Mouse (Mus musculus): ENCODE data around the gene Gng4.
A peak's percentile ranks its signal among the peaks of the same experiment; 100 is the strongest.

The Gng4 gene

DNA sequence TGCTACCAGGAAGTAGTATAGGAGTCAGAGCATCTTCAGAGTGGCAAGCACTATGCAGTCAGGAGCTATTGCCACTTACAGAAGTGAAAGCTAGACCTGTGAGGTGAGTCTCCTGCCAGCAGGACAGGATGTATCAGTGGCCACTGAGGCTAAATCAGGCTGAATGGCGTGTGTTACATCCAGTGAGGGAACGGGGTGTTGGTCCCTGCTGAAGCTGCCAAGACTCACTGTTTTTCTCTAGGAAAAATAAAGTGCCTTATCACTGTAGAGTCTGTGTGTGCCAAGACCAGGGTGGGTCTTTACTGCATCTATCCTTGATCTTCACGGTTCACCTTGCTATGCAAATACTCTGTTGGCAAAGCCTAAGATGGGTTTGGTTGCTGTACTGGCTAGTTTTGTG, 34.8 kb downstream of the Gng4 start:
- no peak for DNase-seq (ENCODE audit: low spot score in 2 of 2)

DNA sequence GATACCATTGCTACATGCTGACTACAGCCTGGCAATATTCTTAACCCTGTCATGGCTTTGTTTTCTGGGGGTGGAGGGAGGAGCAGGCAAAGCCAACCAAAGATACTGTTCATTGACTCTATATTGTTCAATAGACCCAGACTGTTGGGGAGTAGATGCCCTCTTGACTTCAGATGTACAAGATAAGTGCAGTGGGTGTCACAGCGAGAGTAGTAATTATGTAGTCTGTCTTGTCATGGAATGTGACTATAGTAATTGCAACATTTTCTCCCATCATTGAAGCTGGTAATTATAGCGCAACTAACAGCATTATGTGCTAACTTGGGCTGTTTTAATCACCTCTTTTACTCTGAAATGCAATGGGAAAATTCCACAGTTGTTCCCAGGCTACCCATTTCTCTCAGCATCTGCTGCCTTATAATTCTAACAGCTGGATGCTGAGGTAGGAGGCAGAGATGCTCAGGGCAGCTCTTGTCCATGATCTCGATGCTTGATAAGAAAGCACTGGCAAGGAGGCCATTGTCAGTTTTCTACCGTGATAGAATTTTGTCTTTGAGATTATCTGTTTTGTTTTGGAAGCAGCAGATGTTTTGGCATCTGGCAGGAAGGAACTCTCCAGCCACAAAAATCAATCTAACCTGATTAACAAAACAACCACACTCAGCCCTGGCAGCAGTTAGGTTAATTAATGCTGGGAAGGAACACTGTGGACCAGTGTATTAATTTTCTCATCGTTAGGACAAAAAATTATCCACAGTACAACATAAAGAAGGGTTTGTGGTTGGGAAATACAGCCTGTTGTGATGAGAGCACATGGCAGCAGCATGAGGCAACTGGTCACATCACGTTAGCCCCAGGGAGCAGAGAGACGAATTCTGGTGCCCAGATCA, 36.6 kb downstream of the Gng4 start:
- DNase-seq (ENCODE audit: low spot score in 2 of 2) = no peak

DNA sequence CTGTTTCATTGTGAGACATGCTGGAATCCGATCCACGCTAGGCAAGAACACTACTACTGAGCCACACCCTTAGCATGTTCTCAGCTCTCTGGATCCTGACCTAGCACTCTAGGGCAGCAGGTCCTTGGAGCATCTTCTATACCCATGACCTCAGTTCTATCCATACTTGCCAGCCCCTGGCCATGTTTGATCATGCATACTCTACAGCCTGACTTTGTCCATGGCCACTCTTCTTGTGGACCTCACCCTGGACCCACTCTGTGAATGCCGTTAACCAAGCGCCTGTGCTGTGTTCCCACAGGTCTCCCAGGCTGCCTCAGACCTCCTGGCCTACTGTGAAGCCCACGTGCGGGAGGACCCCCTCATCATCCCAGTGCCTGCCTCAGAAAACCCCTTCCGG, 41.1 kb downstream of the Gng4 start:
- no peak for DNase-seq (ENCODE audit: low spot score in 2 of 2)

DNA sequence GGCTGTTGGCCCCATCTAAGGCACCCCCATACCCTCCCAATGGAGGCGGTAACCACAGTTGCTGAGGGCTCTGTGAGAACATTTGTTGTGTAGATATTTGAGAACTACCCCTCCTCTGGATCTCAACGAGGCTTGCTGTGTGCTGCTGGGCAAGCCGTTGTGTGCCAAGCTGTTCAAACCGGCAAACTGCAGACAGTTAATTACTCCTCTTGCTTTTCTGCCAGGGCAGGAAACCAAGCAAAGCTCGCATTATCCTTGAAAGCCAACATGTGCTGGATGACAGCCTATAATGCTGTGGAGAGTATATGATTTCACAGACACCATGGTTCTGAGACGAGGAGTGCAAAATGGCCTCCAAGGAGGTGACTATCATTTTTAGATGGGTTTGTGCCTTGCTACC, 42.7 kb downstream of the Gng4 start:
- no peak for DNase-seq (ENCODE audit: low spot score in 2 of 2)

DNA sequence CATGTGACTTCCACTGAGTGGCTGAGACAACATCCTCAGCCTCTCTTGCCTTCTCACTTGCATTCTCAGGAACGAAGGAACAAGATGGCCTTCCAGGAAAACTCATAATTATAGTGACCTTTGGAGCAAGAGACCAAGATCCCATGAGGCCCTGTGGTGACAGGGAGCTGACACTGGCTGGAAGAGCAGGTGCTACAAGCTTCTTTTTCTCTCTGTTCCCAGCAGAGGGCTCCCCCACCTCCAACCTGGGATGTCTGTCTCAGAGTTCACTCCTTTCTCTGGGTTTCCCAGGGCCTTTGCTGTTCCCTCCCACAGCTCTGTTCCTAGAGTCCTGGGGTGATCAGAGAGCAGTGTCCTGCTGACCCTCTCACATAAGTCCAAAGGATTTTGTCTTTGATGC, 44.3 kb downstream of the Gng4 start:
- peak; percentile 15 to 16 for DNase-seq (ENCODE audit: low spot score in 2 of 2)

DNA sequence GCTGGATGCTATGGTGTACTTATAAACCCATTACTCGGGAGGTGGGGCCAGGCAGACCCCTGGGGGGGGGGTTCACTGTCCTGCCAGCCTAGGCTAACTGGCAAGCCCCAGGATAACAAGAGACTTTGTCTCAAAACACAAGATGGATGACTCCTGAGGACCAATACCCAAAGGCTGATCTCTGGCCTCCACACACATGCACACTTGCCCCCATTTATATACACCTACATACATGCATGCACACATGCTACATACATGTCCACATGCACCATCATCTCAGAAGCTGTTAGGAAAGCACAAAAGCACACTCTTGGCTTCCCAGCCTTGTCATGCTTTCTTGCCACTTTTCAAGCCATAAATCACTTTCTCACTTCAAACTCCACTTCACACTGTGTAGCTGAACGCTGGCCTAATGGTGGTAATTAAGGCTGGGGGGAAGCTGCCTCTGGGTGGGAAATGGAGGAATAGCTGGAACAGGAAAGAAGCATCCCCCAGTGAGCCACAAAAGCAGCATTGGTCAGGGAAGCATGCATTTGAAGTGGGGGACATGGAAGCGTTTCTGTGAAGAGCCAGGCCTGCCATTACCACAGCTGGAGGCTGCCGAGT, 46.7 kb downstream of the Gng4 start:
- DNase-seq (ENCODE audit: low spot score in 2 of 2) = no peak

DNA sequence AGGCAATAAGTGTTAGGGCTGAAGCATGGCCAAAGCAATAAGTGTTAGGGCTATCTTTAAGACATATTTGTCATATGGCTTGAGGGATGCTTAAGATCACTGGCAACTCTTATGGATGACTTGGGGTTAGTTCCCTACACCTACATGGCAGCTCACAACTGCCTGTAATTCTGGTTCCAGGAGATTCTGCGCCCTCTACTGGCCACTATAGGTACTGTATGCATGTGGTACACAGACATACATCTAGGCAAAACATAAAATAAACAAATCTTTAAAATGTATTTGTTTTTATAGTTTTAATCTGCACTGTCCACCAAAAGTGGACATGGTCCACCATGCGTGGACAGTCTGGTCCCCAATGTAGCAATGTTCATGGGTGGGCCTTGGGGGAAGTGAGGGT, 51.3 kb downstream of the Gng4 start:
- peak in 1 of 2 experiments; percentile 58 for DNase-seq (ENCODE audit: low spot score in 2 of 2)

DNA sequence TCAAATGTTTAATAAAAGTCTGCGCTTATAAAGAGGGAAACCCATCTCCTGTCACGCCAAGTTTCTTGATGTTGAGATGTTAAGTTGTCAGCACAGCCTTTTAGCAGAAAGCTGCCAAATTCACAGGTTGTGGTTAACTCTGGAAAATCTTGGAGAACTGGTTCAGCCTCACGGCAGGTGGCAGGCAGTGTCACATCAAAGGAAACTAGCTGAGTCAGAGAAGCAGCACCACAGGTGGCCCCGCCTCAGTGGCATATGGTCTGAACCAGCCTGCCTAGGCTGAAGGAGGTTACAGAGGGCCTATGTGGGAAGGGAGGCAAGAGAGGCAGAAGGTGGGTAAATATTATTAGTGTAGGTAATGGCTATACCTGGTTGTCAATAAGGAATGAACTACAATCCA, 61.2 kb downstream of the Gng4 start:
- DNase-seq (ENCODE audit: low spot score in 2 of 2) = peak; percentile 31 to 41

DNA sequence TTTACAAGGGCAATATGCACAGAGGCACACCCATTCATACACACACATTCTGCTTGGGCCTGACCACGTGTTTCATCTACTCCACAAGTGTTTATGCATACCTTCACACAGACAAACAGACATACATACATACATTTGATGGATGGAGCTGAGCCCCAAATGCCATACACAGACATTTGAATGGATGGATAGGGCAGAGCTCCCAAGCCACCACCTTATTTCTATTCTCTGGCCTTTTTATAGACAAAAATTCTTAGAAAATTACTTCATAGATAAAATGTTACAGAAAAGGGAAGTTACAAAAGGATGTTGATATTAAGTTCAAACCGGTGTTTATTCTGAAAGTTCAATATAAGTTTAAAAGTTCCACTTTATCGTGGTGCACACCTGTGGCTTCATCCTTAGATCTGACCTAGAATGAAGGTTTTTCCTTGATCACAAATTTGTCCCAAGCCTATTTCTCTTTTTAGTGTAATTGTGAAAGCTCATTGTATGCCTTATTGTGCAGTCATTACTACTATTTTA, 63.3 kb downstream of the Gng4 start:
- no peak for DNase-seq (ENCODE audit: low spot score in 2 of 2)

DNA sequence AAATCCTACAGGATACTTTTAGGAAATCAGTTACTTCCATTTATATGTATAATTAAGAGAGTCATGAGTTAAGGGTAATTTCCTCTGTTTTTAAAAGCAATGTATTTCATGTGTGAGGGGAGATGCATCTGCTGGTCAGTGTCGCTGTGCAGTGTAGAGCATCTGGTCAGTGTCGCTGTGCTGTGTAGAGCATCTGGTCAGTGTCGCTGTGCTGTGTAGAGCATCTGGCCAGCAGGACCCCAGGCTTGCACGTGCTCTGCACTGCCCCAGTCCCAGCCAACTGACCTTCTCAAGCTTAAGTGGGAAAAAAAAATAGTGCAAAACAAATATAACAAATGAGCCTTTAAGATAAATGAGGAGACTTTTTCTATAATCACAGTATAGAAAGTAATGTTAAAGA, 73.3 kb downstream of the Gng4 start:
- no peak for DNase-seq (ENCODE audit: low spot score in 2 of 2)

DNA sequence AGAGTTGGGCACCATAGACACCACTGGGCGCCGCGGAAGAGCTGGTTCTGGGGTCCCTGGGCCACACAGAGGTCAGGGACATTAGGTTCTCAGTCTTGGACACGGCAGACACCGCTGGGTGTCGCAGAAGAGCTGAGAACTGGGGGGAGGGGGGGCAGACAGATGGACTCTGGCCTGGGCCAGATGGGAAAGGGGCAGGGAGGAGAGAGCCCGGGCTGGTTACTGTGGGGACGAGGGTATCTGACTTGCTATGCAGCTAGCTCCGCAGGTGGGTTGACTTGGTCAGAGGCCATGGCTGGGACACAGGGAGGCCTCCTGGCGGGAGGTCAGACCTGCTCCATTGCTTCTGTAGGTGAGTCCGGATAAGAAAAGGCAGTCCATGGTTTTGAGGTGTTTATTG, 78.5 kb downstream of the Gng4 start:
- DNase-seq (ENCODE audit: low spot score in 2 of 2) = no peak

DNA sequence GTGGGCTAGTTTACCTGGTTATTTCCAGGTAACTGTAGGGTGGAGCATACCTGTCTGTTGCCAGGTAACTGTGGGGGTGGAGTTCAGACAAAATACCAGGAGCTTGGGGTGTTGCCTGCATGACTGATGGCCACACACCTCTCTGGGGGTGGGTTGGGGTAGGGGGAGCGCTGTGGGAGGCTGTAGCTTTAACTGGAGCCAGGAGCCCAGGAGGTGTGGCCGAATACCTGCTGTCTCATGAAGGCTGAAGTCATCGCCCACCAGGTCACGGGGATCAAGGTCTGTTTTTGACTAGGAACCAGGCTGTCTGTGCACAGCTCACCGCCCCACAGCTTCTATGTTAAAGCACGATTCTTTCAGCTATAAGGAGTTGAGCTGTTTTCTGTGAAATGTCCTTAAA, 79.1 kb downstream of the Gng4 start:
- no peak for DNase-seq (ENCODE audit: low spot score in 2 of 2)

DNA sequence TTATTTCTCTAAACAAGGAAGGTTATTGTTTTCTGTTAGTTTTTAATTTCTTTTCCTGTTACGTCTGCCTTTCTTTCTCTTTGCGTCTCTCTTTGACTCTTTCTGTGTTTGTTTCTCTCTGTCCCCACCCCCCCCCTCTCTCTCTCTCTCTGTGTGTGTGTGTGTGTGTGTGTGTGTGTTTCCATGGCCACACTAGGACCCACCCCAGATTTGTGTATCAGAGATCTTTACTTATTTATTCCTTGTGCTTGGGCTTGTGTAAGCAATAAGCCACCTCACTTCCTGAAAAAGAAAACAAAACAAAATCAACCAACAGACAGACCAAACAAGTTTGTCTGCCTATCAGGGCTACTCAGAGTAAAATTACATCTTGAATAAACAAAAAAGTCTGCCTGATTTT, 82.5 kb downstream of the Gng4 start:
- no peak for DNase-seq (ENCODE audit: low spot score in 2 of 2)

DNA sequence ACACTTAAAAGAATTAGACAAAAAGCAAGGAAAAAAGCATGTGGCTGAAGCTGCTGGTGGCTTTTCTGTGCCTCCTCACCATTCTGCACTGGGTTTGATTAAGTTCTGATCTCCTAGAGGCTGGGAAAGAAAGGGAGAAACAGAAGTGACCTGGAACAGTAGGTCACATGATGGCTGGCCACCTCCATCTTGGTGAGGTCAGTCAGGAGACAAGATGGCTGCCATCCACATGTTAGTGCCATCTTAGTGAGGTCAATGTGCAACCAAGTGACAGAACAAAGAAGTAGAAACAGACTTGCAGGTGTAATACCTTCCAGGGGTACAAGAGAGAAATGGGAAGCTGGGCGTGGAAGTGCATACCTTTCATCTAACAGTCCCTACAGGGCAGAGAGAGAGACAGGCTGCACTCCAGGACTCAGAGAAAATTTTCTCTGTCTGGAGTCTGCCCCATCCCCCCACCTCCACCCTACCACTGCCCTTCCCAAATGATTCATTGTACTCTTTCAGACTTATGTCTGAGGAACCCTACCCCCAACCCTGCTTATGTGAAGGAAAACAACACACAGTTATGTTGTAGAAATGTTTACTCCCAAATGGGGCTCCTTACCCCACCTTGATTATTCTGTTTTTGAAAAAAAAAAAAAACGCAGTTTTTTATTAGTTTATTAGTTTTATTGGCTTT, 83.4 kb downstream of the Gng4 start:
- DNase-seq (ENCODE audit: low spot score in 2 of 2) = no peak

DNA sequence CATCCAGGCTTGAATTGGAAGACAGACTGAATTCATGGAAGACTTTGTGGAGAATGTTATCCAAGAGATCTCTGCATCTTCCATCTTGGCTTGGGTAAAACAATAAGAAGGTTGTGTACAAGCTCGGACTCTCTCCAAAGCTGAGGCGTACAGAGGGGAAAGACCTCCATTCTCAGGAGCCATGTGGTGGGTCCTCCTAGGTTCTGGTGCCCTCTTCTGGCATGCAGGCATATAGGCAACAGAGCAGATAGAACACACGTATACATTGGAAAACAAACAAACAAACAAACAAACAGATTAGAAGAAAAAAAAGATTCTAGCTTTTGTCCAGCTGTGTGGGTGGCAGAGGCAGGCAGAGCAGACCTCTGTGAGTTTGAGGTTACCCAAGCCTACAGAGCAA, 84.1 kb downstream of the Gng4 start:
- peak in 1 of 2 experiments; percentile 35 for DNase-seq (ENCODE audit: low spot score in 2 of 2)

Measured in thymus, postnatal 10 days (tissue).